Mouse (Mus musculus) kidney, adult 2 months (tissue): ENCODE data around the gene Tmod2.

Experiments used
- CTCF ChIP-seq: fragments of 200-500 bp; conservative IDR thresholded peaks from 2 replicates; pipeline ENCODE4 v1.5.1; 2011; ENCODE audit warnings: low read depth, mild to moderate bottlenecking, control low read depth, low read length, moderate library complexity, mixed read lengths; ENCODE audit not compliant: insufficient read depth, insufficient read length
- POLR2A ChIP-seq: fragments of 200-500 bp; IDR thresholded peaks from one replicate; pipeline ENCODE4 v1.6.1; 2011; ENCODE audit warnings: low read depth, low read length, control low read depth

DNA sequence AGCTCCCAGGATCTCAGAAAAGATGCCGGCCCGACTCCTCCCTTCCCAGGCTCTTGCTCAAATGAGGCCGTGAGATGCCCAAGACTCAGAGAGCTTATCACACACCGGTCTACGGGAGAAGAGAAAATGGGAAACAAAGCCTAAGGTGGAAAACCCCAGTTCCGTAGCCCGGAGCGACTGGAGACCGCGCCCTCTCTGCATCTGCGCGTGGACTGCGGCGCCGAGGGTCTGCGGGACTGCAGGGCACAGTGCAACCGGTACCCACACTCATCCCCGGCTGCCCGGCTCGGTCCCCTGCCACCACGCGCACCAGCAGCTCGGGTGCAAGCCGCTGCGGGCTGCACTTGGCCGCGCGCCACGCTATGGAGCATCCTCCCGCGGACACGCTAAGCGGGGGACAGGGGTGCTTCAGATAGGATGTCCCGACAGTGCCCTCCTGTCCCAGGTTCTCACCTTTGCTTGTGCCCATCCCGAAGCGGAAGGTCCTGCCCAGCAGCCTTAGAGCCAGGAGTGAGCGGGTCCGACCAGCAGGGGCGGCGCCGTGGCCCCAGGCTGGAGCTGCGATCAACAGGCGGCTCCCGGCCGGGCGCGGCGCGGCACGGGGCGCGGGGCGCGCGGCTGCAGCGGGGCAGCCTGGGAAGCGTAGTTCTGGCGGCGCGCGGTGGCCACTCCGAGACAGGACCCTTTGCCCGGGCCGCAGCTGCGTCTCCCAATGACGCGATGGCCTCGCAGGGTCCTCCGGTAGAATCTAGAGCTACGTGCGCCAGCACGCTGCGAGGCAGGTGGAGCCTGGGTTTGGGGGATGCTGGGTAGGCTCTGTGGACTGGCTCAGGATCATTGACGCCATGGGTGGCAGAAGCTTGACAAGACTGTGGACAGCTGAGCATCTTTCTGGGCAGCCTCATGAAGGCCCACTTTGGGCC, at the start of gene Tmod2:
- no peak for TF ChIP-seq CTCF
- no peak for TF ChIP-seq POLR2A
